Mouse (Mus musculus): ENCODE results near the gene Bahcc1. TPM values are rescaled to one million over a fixed set of nuclear protein-coding genes. Genes with fewer than 3 reads are reported as not detected.

The Bahcc1 gene
- total and polyA plus RNA-seq, 2 experiments from 2014 or later, result 3.5 to 13.1 TPM

- Histone ChIP-seq H3K9me3 (replicated peaks; ENCODE audit: control insufficient read depth, low read length) (no peaks in the 10 kb centered on the region), H3K27ac (ENCODE audit: low read depth) (0 out of 2 replicates have a peak overlapping the region, but pooled peaks have one; percentile 72), H3K36me3 (replicated peaks; ENCODE audit: control insufficient read depth, insufficient read depth, low read length) (no peaks in the 10 kb centered on the region), H3K9ac (replicated peaks; ENCODE audit: low read depth, low read length) (no peak overlapping the region), H3K4me1 (ENCODE audit: control insufficient read depth, insufficient read depth) (peaks cover 70% of the 10 kb centered on the region), H3K4me3 (ENCODE audit: low read depth, low read length) (no peak overlapping the region), H3K4me2 (ENCODE audit: low read depth, low read length) (no peak overlapping the region), H3K27me3 (ENCODE audit: control insufficient read depth, insufficient read depth, low read length) (no peaks in the 10 kb centered on the region)
- TF ChIP-seq CTCF (IDR thresholded peaks at IDR 0.05; ENCODE audit: low read depth) (no peak), EP300 (IDR thresholded peaks at IDR 0.05; ENCODE audit: low read depth) (no peak)
- no peak; the same call in 1 of the 2 replicates for ATAC-seq (ENCODE audit: insufficient read depth, low read depth)
- no peak for DNase-seq (ENCODE audit: low spot score)
- 64% methylated on average over 19 of the region's 19 CpGs for WGBS
Observed at GRCm38 (mm10) chr11:120223586-120224487, 8.9 kb upstream of the Bahcc1 start.

- H3K4me2 ChIP-seq (ENCODE audit: low read depth, low read length), result peak overlapping the region; percentile 77
- TF ChIP-seq EP300 (IDR thresholded peaks at IDR 0.05; ENCODE audit: low read depth), result no peak
- no peak for TF ChIP-seq CTCF (IDR thresholded peaks at IDR 0.05; ENCODE audit: low read depth)
- no peaks in the 10 kb centered on the region for H3K27me3 ChIP-seq (ENCODE audit: control insufficient read depth, insufficient read depth, low read length)
- peak overlapping the region; percentile 46 for H3K9ac ChIP-seq (replicated peaks; ENCODE audit: low read depth, low read length)
- H3K36me3 ChIP-seq (replicated peaks; ENCODE audit: control insufficient read depth, insufficient read depth, low read length), result no peaks in the 10 kb centered on the region
- 24% methylated on average over 11 of the region's 11 CpGs for WGBS
- peak overlapping the region; percentile 35 for H3K4me3 ChIP-seq (ENCODE audit: low read depth, low read length)
- ATAC-seq (ENCODE audit: insufficient read depth, low read depth), result no peak
- H3K27ac ChIP-seq (ENCODE audit: low read depth), result peak overlapping the region; percentile 72
- no peak for DNase-seq (ENCODE audit: low spot score)
- H3K9me3 ChIP-seq (replicated peaks; ENCODE audit: control insufficient read depth, low read length), result no peaks in the 10 kb centered on the region
- H3K4me1 ChIP-seq (ENCODE audit: control insufficient read depth, insufficient read depth), result peaks cover 71% of the 10 kb centered on the region
Observed at GRCm38 (mm10) chr11:120224488-120225255, 8.1 kb upstream of the Bahcc1 start.

DNA sequence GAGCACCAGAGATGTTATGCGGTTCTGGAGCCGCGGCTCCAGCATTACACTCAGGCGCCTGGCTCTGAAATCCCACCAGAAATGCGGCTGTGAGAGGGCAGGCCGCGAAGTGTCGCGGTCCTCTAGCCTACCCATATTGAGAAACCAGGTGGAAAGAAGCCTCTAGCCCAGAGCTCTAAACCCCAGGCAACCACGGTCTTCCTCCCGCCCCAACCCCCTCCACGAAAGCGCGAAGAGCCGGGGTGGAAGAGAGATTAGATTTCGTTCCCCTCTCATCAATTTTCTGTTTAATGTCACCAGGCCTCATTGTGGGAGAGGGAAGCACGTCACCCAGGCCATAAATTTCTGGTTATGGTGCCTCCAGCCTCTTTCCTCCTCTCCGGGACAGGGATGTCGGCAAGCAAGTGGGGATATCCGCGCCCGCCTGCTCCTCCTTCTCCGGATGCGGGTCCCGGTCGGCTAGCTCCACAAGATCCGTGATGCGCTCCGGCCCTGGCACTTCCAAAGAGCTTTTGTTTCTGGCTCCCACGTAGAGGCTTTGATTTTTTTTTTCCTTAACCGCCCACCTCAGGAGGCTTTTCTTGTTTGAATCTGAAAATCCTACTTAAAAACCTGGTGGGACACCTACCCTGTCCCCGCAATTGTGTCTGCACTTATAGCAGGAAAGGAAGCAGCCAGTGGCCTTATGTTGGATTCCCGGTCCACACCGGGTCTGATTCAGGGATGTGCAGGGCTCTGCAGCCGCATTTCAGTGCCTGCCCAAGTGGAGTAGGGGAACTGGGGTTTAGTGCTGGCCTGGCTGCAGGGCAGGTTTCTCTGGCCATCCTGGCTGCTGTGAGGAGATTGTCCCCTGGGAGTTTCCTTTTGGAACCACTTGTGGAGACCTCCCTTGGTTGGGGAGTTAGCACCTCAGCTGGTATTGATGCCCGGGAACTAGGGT, 7.2 kb upstream of the Bahcc1 start:
- DNase-seq (ENCODE audit: low spot score) (peak; percentile 24), ATAC-seq (ENCODE audit: insufficient read depth, low read depth) (no peak)
- H3K27ac ChIP-seq (ENCODE audit: low read depth), result peak overlapping the region; percentile 72
- WGBS, result 20% methylated on average over 36 of the region's 36 CpGs
- no peaks in the 10 kb centered on the region for H3K9me3 ChIP-seq (replicated peaks; ENCODE audit: control insufficient read depth, low read length)
- no peak for TF ChIP-seq CTCF (IDR thresholded peaks at IDR 0.05; ENCODE audit: low read depth)
- no peak for TF ChIP-seq EP300 (IDR thresholded peaks at IDR 0.05; ENCODE audit: low read depth)
- no peaks in the 10 kb centered on the region for H3K27me3 ChIP-seq (ENCODE audit: control insufficient read depth, insufficient read depth, low read length)
- H3K4me3 ChIP-seq (ENCODE audit: low read depth, low read length), result peak overlapping the region; percentile 35
- peak overlapping the region; percentile 46 for H3K9ac ChIP-seq (replicated peaks; ENCODE audit: low read depth, low read length)
- peak overlapping the region; percentile 77 for H3K4me2 ChIP-seq (ENCODE audit: low read depth, low read length)
- peaks cover 63% of the 10 kb centered on the region for H3K4me1 ChIP-seq (ENCODE audit: control insufficient read depth, insufficient read depth)
- no peaks in the 10 kb centered on the region for H3K36me3 ChIP-seq (replicated peaks; ENCODE audit: control insufficient read depth, insufficient read depth, low read length)

DNA sequence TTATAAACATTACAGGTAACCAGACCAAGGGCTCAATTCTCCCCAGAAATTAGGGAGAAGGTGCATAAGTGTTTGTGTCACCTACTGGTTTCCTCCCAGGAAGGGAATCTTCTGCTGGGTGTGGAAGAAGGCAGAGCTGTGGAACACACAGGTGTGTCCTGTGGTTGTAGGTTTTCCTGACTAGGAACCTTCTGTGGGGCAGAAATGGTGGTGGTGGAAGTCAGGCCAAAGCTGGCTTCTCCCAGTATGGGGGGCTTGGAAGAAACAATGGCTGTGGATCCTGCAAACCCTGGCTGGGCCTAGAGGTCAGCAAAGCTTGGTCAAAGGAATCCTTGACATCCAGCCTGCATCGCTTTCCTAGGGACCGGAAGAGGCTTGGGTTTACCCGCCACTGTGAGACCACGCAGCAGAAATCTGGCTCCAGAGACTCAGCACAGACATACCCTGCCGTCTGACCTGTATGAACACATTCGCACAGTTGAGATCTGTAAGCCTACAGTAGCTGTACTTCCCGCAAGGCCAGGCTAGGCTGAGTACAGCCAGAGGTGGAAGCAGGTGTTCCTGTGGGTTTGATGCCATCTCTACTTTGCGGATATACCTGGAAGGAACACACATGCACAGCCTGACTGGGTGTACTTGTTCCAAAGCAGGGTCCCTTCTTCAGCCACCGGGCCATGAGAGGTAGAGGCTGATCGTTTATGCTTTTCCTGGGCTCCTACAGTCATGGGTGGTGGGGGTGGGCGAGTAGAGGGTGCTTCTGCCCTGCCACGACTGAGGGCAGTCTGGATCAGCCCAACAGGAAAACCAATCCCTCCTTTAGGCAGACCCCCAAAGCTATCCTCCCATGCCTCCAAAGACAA, 6.1 kb upstream of the Bahcc1 start:
- Histone ChIP-seq H3K27me3 (ENCODE audit: control insufficient read depth, insufficient read depth, low read length) (no peaks in the 10 kb centered on the region), H3K9me3 (replicated peaks; ENCODE audit: control insufficient read depth, low read length) (no peaks in the 10 kb centered on the region), H3K9ac (replicated peaks; ENCODE audit: low read depth, low read length) (no peak overlapping the region), H3K4me3 (ENCODE audit: low read depth, low read length) (no peak overlapping the region), H3K36me3 (replicated peaks; ENCODE audit: control insufficient read depth, insufficient read depth, low read length) (no peaks in the 10 kb centered on the region), H3K4me2 (ENCODE audit: low read depth, low read length) (peak overlapping the region; percentile 44; the same call in 1 of the 2 replicates), H3K4me1 (ENCODE audit: control insufficient read depth, insufficient read depth) (peaks cover 54% of the 10 kb centered on the region), H3K27ac (ENCODE audit: low read depth) (peak overlapping the region; percentile 81)
- 69% methylated on average over 12 of the region's 12 CpGs for WGBS
- ATAC-seq (ENCODE audit: insufficient read depth, low read depth) (no peak), DNase-seq (ENCODE audit: low spot score) (no peak)
- TF ChIP-seq EP300 (IDR thresholded peaks at IDR 0.05; ENCODE audit: low read depth) (no peak), CTCF (IDR thresholded peaks at IDR 0.05; ENCODE audit: low read depth) (no peak)
